Mouse (Mus musculus): ENCODE measurements around the gene Elk3. TPM values are rescaled to one million over a fixed set of nuclear protein-coding genes. Genes with fewer than 3 reads are reported as not detected.
A peak's percentile ranks its signal among the peaks of the same experiment; 100 is the strongest.

The Elk3 gene
- polyA plus RNA-seq, 1 experiment from 2014 or later = 53.9 TPM

DNA sequence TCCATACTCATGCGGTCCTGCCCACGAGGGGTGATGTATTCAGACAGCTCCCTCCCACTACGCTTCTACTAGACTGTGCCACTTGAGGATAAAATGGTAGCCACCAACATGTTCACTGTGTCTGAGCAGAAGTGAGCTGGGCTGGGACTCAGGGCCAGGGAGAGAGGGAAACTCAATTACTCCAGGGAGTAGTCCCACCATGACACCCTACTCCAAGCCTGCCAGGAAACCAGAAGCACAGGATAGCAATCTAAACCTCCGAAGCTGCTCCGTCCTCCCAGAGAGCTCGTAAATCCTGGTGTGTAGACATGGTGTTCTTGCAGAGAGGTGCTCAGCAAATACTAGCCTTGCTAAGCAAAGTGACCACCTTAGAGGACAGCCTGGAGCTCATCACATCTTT is 57.8 kb downstream of the Elk3 start:
- Histone ChIP-seq H3K27me3 (ENCODE audit: insufficient read depth, low read length) (no peaks in the 10 kb centered on the region), H3K4me1 (replicated peaks; ENCODE audit: insufficient read depth, low read length) (0 out of 2 replicates have a peak, but pooled peaks cover 11% of the 10 kb centered on the region), H3K4me3 (replicated peaks; ENCODE audit: low read depth, low read length) (no peak overlapping the region), H3K36me3 (ENCODE audit: insufficient read depth, low read length) (peaks cover 6% of the 10 kb centered on the region; the same call in 1 of the 2 replicates), H3K9ac (ENCODE audit: low read depth, low read length) (no peak overlapping the region), H3K9me3 (replicated peaks; ENCODE audit: low read length) (no peaks in the 10 kb centered on the region), H3K27ac (no peak overlapping the region), H3K4me2 (ENCODE audit: low read length) (no peak overlapping the region)
- 61% methylated on average over 6 of the region's 6 CpGs for WGBS
- no peak for TF ChIP-seq CTCF (IDR thresholded peaks at IDR 0.05; ENCODE audit: low read depth)
- no peak for DNase-seq (ENCODE audit: low spot score)
- ATAC-seq (replicated peaks; ENCODE audit: low FRiP score, low read depth) = no peak; the same call in 1 of the 2 replicates

DNA sequence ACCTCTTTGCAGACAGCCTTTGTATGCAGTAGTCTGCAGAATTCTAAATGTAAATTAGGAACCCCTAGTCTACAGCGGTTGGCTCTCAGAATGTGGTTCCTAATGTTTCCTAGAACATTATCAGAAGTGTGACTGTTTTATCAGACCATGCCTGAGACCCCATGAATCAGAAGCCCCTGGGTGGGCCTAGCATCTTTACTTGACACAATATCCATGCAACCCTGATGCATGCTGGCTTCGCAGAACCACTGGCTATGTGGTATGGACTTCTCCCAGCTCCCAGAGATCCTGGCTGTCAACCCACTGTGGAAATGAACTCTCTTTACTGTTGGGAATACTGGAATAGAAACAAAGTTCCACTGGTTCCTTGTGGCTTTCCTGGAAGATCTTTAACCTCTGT is 58.3 kb downstream of the Elk3 start:
- no peak overlapping the region for H3K4me3 ChIP-seq (replicated peaks; ENCODE audit: low read depth, low read length)
- no peak overlapping the region for H3K27ac ChIP-seq
- H3K27me3 ChIP-seq (ENCODE audit: insufficient read depth, low read length) = no peaks in the 10 kb centered on the region
- H3K4me1 ChIP-seq (replicated peaks; ENCODE audit: insufficient read depth, low read length) = 0 out of 2 replicates have a peak, but pooled peaks cover 11% of the 10 kb centered on the region
- no peak for TF ChIP-seq CTCF (IDR thresholded peaks at IDR 0.05; ENCODE audit: low read depth)
- WGBS = 97% methylated on average over 2 of the region's 2 CpGs
- no peak overlapping the region for H3K9ac ChIP-seq (ENCODE audit: low read depth, low read length)
- H3K4me2 ChIP-seq (ENCODE audit: low read length) = no peak overlapping the region
- H3K36me3 ChIP-seq (ENCODE audit: insufficient read depth, low read length) = peaks cover 6% of the 10 kb centered on the region; the same call in 1 of the 2 replicates
- DNase-seq (ENCODE audit: low spot score) (no peak), ATAC-seq (replicated peaks; ENCODE audit: low FRiP score, low read depth) (no peak)
- no peaks in the 10 kb centered on the region for H3K9me3 ChIP-seq (replicated peaks; ENCODE audit: low read length)

- no peaks in the 10 kb centered on the region for H3K27me3 ChIP-seq (ENCODE audit: insufficient read depth, low read length)
- no peak for TF ChIP-seq CTCF (IDR thresholded peaks at IDR 0.05; ENCODE audit: low read depth)
- H3K4me2 ChIP-seq (ENCODE audit: low read length) = no peak overlapping the region
- H3K36me3 ChIP-seq (ENCODE audit: insufficient read depth, low read length) = peaks cover 9% of the 10 kb centered on the region; the same call in 1 of the 2 replicates
- no peak for ATAC-seq (replicated peaks; ENCODE audit: low FRiP score, low read depth)
- H3K9ac ChIP-seq (ENCODE audit: low read depth, low read length) = no peak overlapping the region
- no peak overlapping the region for H3K4me3 ChIP-seq (replicated peaks; ENCODE audit: low read depth, low read length)
- whole genome bisulfite sequencing = 73% methylated on average over 8 of the region's 8 CpGs
- H3K27ac ChIP-seq = peak overlapping the region; percentile 31
- 0 out of 2 replicates have a peak, but pooled peaks cover 11% of the 10 kb centered on the region for H3K4me1 ChIP-seq (replicated peaks; ENCODE audit: insufficient read depth, low read length)
- DNase-seq (ENCODE audit: low spot score) = no peak
- no peaks in the 10 kb centered on the region for H3K9me3 ChIP-seq (replicated peaks; ENCODE audit: low read length)
Observed at GRCm38 (mm10) chr10:93251426-93251825, 59.5 kb downstream of the Elk3 start.

GRCm38 (mm10) chr10:93250436-93251317 is 60.3 kb downstream of the Elk3 start:
- Histone ChIP-seq H3K4me1 (replicated peaks; ENCODE audit: insufficient read depth, low read length) (0 out of 2 replicates have a peak, but pooled peaks cover 11% of the 10 kb centered on the region), H3K4me3 (replicated peaks; ENCODE audit: low read depth, low read length) (no peak overlapping the region), H3K4me2 (ENCODE audit: low read length) (no peak overlapping the region), H3K27ac (peak overlapping the region; percentile 31), H3K9me3 (replicated peaks; ENCODE audit: low read length) (no peaks in the 10 kb centered on the region), H3K9ac (ENCODE audit: low read depth, low read length) (no peak overlapping the region), H3K36me3 (ENCODE audit: insufficient read depth, low read length) (peaks cover 9% of the 10 kb centered on the region; the same call in 1 of the 2 replicates), H3K27me3 (ENCODE audit: insufficient read depth, low read length) (no peaks in the 10 kb centered on the region)
- no peak for ATAC-seq (replicated peaks; ENCODE audit: low FRiP score, low read depth)
- WGBS = 54% methylated on average over 24 of the region's 24 CpGs
- TF ChIP-seq CTCF (IDR thresholded peaks at IDR 0.05; ENCODE audit: low read depth) = no peak
- DNase-seq (ENCODE audit: low spot score) = no peak

GRCm38 (mm10) chr10:93249901-93250300 is 61.0 kb downstream of the Elk3 start:
- Histone ChIP-seq H3K4me1 (replicated peaks; ENCODE audit: insufficient read depth, low read length) (0 out of 2 replicates have a peak, but pooled peaks cover 6% of the 10 kb centered on the region), H3K4me3 (replicated peaks; ENCODE audit: low read depth, low read length) (no peak overlapping the region), H3K27me3 (ENCODE audit: insufficient read depth, low read length) (no peaks in the 10 kb centered on the region), H3K36me3 (ENCODE audit: insufficient read depth, low read length) (peaks cover 9% of the 10 kb centered on the region; the same call in 1 of the 2 replicates), H3K27ac (no peak overlapping the region), H3K9me3 (replicated peaks; ENCODE audit: low read length) (no peaks in the 10 kb centered on the region), H3K4me2 (ENCODE audit: low read length) (no peak overlapping the region), H3K9ac (ENCODE audit: low read depth, low read length) (no peak overlapping the region)
- no peak for TF ChIP-seq CTCF (IDR thresholded peaks at IDR 0.05; ENCODE audit: low read depth)
- 79% methylated on average over 7 of the region's 7 CpGs for WGBS
- no peak for DNase-seq (ENCODE audit: low spot score)
- no peak for ATAC-seq (replicated peaks; ENCODE audit: low FRiP score, low read depth)

GRCm38 (mm10) chr10:93248416-93248815 is 62.5 kb downstream of the Elk3 start:
- DNase-seq (ENCODE audit: low spot score) = no peak

More at GRCm38 (mm10) chr10:93248416-93248815, 62.5 kb downstream of the Elk3 start:
- H3K4me3 ChIP-seq (replicated peaks; ENCODE audit: low read depth, low read length) = no peak overlapping the region
- H3K36me3 ChIP-seq (ENCODE audit: insufficient read depth, low read length) = 0 out of 2 replicates have a peak, but pooled peaks cover 10% of the 10 kb centered on the region
- no peaks in the 10 kb centered on the region for H3K27me3 ChIP-seq (ENCODE audit: insufficient read depth, low read length)
- H3K27ac ChIP-seq = no peak overlapping the region
- 76% methylated on average over 8 of the region's 8 CpGs for WGBS
- no peak for TF ChIP-seq CTCF (IDR thresholded peaks at IDR 0.05; ENCODE audit: low read depth)
- H3K4me2 ChIP-seq (ENCODE audit: low read length) = no peak overlapping the region
- no peaks in the 10 kb centered on the region for H3K9me3 ChIP-seq (replicated peaks; ENCODE audit: low read length)
- no peak for ATAC-seq (replicated peaks; ENCODE audit: low FRiP score, low read depth)
- H3K9ac ChIP-seq (ENCODE audit: low read depth, low read length) = no peak overlapping the region
- 0 out of 2 replicates have a peak, but pooled peaks cover 6% of the 10 kb centered on the region for H3K4me1 ChIP-seq (replicated peaks; ENCODE audit: insufficient read depth, low read length)
